17 mouse cellular contexts compared by ENCODE assay signal in genomic region chr10:75514361-75514760, GRCm38 (mm10). TPM values are rescaled to one million over a fixed set of nuclear protein-coding genes. Genes with fewer than 3 reads are reported as not detected.
A peak's percentile ranks its signal among the peaks of the same experiment; 100 is the strongest.
DNase-seq lines count a peak whose midpoint lies in the region; ATAC-seq and TF ChIP-seq lines count a peak whose summit lies in the region.
"Had no signal": no experiment of that assay in that cellular context is flagged by ENCODE, and none has a peak within 500 bp of the region (broad histone marks: within the 10 kb centered on the region; RNA-seq: fewer than 3 reads in every experiment).

No protein-coding gene starts in this region.

- DNase-seq in gastrocnemius, adult 2 months: peak; percentile 21
- DNase-seq in gastrocnemius, postnatal 14 days: no peak
- DNase-seq in kidney, postnatal 25 days: no peak
- peak; percentile 55 for DNase-seq in c-Kit-positive CD71-positive TER-119-negative erythroid progenitor cells, embryonic 14.5 days (ENCODE audit: low read depth)
- DNase-seq in liver, embryonic 13.5 days: peak; percentile 58
- DNase-seq in embryonic facial prominence, embryonic 10.5 days (ENCODE audit: low spot score): no peak
- no peak for DNase-seq in cerebellum, adult 18-20 months
- DNase-seq: cerebellum, adult 8-10 months; layer of hippocampus, postnatal 36 days; lung, adult 2 months; right cerebral cortex, adult 18-20 months had no signal

- peak overlapping the region; percentile 87 for H3K4me2 ChIP-seq in kidney, embryonic 15.5 days
- H3K4me2 ChIP-seq in liver, embryonic 13.5 days: peak overlapping the region; percentile 86
- H3K4me2 ChIP-seq: forebrain, embryonic 15.5 days; midbrain, embryonic 15.5 days had no signal

- WGBS in kidney, embryonic 15.5 days: 66% methylated on average over 7 of the region's 7 CpGs
- 14% methylated on average over 7 of the region's 7 CpGs for WGBS in liver, embryonic 13.5 days (ENCODE audit: insufficient replicate concordance)
- 76% methylated on average over 7 of the region's 7 CpGs for WGBS in embryonic facial prominence, embryonic 10.5 days

- peak overlapping the region; percentile 96 for H3K27ac ChIP-seq in gastrocnemius, adult 2 months
- H3K27ac ChIP-seq in kidney, embryonic 15.5 days: no peak overlapping the region
- peak overlapping the region; percentile 99 for H3K27ac ChIP-seq in liver, embryonic 13.5 days
- H3K27ac ChIP-seq in embryonic facial prominence, embryonic 10.5 days (replicated peaks): no peak overlapping the region
- H3K27ac ChIP-seq: forebrain, embryonic 15.5 days; hindbrain, postnatal 0 days; midbrain, embryonic 15.5 days had no signal

- no peaks in the 10 kb centered on the region for H3K9me3 ChIP-seq in kidney, embryonic 15.5 days (replicated peaks)
- H3K9me3 ChIP-seq in liver, embryonic 13.5 days (replicated peaks): no peaks in the 10 kb centered on the region
- H3K9me3 ChIP-seq in embryonic facial prominence, embryonic 10.5 days: no peaks in the 10 kb centered on the region
- H3K9me3 ChIP-seq: forebrain, embryonic 15.5 days; midbrain, embryonic 15.5 days had no signal

- H3K36me3 ChIP-seq in kidney, embryonic 15.5 days: peaks cover 31% of the 10 kb centered on the region
- H3K36me3 ChIP-seq in liver, embryonic 13.5 days: peaks cover 51% of the 10 kb centered on the region
- peaks cover 40% of the 10 kb centered on the region for H3K36me3 ChIP-seq in embryonic facial prominence, embryonic 10.5 days (replicated peaks)

- H3K9ac ChIP-seq in kidney, embryonic 15.5 days: 0 out of 2 replicates have a peak overlapping the region, but pooled peaks have one; percentile 14
- peak overlapping the region; percentile 99 for H3K9ac ChIP-seq in liver, embryonic 13.5 days
- H3K9ac ChIP-seq: forebrain, embryonic 15.5 days; midbrain, embryonic 15.5 days had no signal

- ATAC-seq in kidney, embryonic 15.5 days (replicated peaks; ENCODE audit: low FRiP score): no peak
- no peak for ATAC-seq in liver, embryonic 13.5 days (ENCODE audit: low read depth)
- ATAC-seq: forebrain, embryonic 15.5 days; hindbrain, postnatal 0 days; midbrain, embryonic 15.5 days; Patski had no signal

- H3K4me1 ChIP-seq in kidney, embryonic 15.5 days: peaks cover 43% of the 10 kb centered on the region
- H3K4me1 ChIP-seq in liver, embryonic 13.5 days (replicated peaks): peaks cover 52% of the 10 kb centered on the region
- peaks cover 31% of the 10 kb centered on the region for H3K4me1 ChIP-seq in embryonic facial prominence, embryonic 10.5 days

- H3K27me3 ChIP-seq in kidney, embryonic 15.5 days: no peaks in the 10 kb centered on the region
- H3K27me3 ChIP-seq in liver, embryonic 13.5 days: no peaks in the 10 kb centered on the region
- H3K27me3 ChIP-seq in embryonic facial prominence, embryonic 10.5 days (replicated peaks; ENCODE audit: low read depth, poor library complexity, severe bottlenecking): no peaks in the 10 kb centered on the region
- H3K27me3 ChIP-seq: forebrain, embryonic 15.5 days; midbrain, embryonic 15.5 days; Patski had no signal

- peak overlapping the region; percentile 94 for H3K4me3 ChIP-seq in gastrocnemius, adult 2 months
- no peak overlapping the region for H3K4me3 ChIP-seq in kidney, embryonic 15.5 days (replicated peaks)
- H3K4me3 ChIP-seq in liver, embryonic 13.5 days (replicated peaks): peak overlapping the region; percentile 97
- H3K4me3 ChIP-seq in embryonic facial prominence, embryonic 10.5 days: no peak overlapping the region
- H3K4me3 ChIP-seq: forebrain, embryonic 15.5 days; midbrain, embryonic 15.5 days had no signal

- intact Hi-C loops in gastrocnemius, adult 2 months (cut with DNase I): no loop called here
- intact Hi-C loops in gastrocnemius, postnatal 14 days (cut with DNase I; ENCODE audit: low total_unique reads): no loop called here

- TF ChIP-seq CTCF in gastrocnemius, adult 2 months (IDR thresholded peaks at IDR 0.05): no peak

RNA-seq across cellular contexts. Expression of gene Snrpd3, which starts 3.0 kb away (rescaled TPM):
- total RNA-seq in gastrocnemius, adult 2 months (2021): 10 to 100 TPM; 65.9 to 91.4 TPM
- total RNA-seq in gastrocnemius, postnatal 14 days (2021): 100 to 1,000 TPM; 103 to 108 TPM
- 175 and 183 TPM in 2 replicates for polyA plus RNA-seq in kidney, embryonic 15.5 days (2015; fragmentation: Nextera tagmentation; extraction: Ambion mirVana)
- 109 and 141 TPM in 2 replicates for polyA plus RNA-seq in liver, embryonic 13.5 days (2015; fragmentation: Nextera tagmentation; extraction: Ambion mirVana)
- polyA plus RNA-seq in embryonic facial prominence, embryonic 10.5 days (2016; fragmentation: Nextera tagmentation; extraction: Ambion mirVana): 297 and 303 TPM in 2 replicates

RNA-seq across cellular contexts. Expression of gene Gucd1, which starts 3.4 kb away (rescaled TPM):
- total RNA-seq in gastrocnemius, adult 2 months (2021): 10 to 100 TPM; 48.2 to 78.7 TPM
- total RNA-seq in gastrocnemius, postnatal 14 days (2021): 10 to 100 TPM; 40.4 to 60.3 TPM
- 44.2 and 46.0 TPM in 2 replicates for polyA plus RNA-seq in kidney, embryonic 15.5 days (2015; fragmentation: Nextera tagmentation; extraction: Ambion mirVana)
- polyA plus RNA-seq in liver, embryonic 13.5 days (2015; fragmentation: Nextera tagmentation; extraction: Ambion mirVana): 48.7 and 50.4 TPM in 2 replicates
- polyA plus RNA-seq in embryonic facial prominence, embryonic 10.5 days (2016; fragmentation: Nextera tagmentation; extraction: Ambion mirVana): 30.0 and 31.9 TPM in 2 replicates

RNA-seq across cellular contexts. Expression of gene Lrrc75b, which starts 45.8 kb away (rescaled TPM):
- total RNA-seq in gastrocnemius, adult 2 months (2021): under 1 TPM; 0.11 to 0.15 TPM
- total RNA-seq in gastrocnemius, postnatal 14 days (2021): under 1 TPM; 0.53 to 0.90 TPM
- 3.0 and 3.1 TPM in 2 replicates for polyA plus RNA-seq in kidney, embryonic 15.5 days (2015; fragmentation: Nextera tagmentation; extraction: Ambion mirVana)
- 0.05 and 0.07 TPM in 2 replicates for polyA plus RNA-seq in liver, embryonic 13.5 days (2015; fragmentation: Nextera tagmentation; extraction: Ambion mirVana)
- 1.6 and 2.3 TPM in 2 replicates for polyA plus RNA-seq in embryonic facial prominence, embryonic 10.5 days (2016; fragmentation: Nextera tagmentation; extraction: Ambion mirVana)

RNA-seq across cellular contexts. Expression of gene Ggt1, which starts 47.0 kb away (rescaled TPM):
- total RNA-seq in gastrocnemius, adult 2 months (2021): not detected
- total RNA-seq in gastrocnemius, postnatal 14 days (2021): under 1 TPM; 0.66 TPM
- 128 and 137 TPM in 2 replicates for polyA plus RNA-seq in kidney, embryonic 15.5 days (2015; fragmentation: Nextera tagmentation; extraction: Ambion mirVana)
- polyA plus RNA-seq in liver, embryonic 13.5 days (2015; fragmentation: Nextera tagmentation; extraction: Ambion mirVana): 4.7 and 5.4 TPM in 2 replicates
- 1.5 and 2.3 TPM in 2 replicates for polyA plus RNA-seq in embryonic facial prominence, embryonic 10.5 days (2016; fragmentation: Nextera tagmentation; extraction: Ambion mirVana)
- total RNA-seq: gastrocnemius, adult 8-10 months had no signal

Comparison
In these comparisons a context has a peak if more than half of its experiments do, and no peak if none do; other contexts are left out.
1. DNase-seq: peak in gastrocnemius, adult 2 months (single experiment), c-Kit-positive CD71-positive TER-119-negative erythroid progenitor cells, embryonic 14.5 days (single experiment) and liver, embryonic 13.5 days (single experiment); none in gastrocnemius, postnatal 14 days (single experiment), kidney, postnatal 25 days (0 of 2), embryonic facial prominence, embryonic 10.5 days (single experiment) and cerebellum, adult 18-20 months (0 of 2).
2. H3K27ac ChIP-seq: peak in gastrocnemius, adult 2 months (single experiment) and liver, embryonic 13.5 days (single experiment); none in kidney, embryonic 15.5 days (single experiment) and embryonic facial prominence, embryonic 10.5 days (single experiment).
3. H3K4me3 ChIP-seq: peak in gastrocnemius, adult 2 months (single experiment) and liver, embryonic 13.5 days (single experiment); none in kidney, embryonic 15.5 days (single experiment) and embryonic facial prominence, embryonic 10.5 days (single experiment).